Mouse (Mus musculus) myocyte (in vitro differentiated cells): ENCODE measurements around the gene Mrps34.

Experiments
- CEBPB ChIP-seq: IDR thresholded peaks from 2 replicates; pipeline ENCODE4 v1.6.1; 2011; ENCODE audit warnings: mild to moderate bottlenecking, moderate library complexity; ENCODE audit not compliant: poor library complexity, insufficient read depth, severe bottlenecking
- E2F4 ChIP-seq: IDR thresholded peaks from one replicate; pipeline ENCODE4 v1.6.1; 2011; ENCODE audit warnings: mild to moderate bottlenecking, control low read depth, moderate library complexity; ENCODE audit not compliant: insufficient read depth
- MAX ChIP-seq: IDR thresholded peaks from one replicate; pipeline ENCODE4 v1.6.1; 2011; ENCODE audit warnings: low read depth, mild to moderate bottlenecking, control low read depth
- POLR2A ChIP-seq: IDR thresholded peaks from one replicate; pipeline ENCODE4 v1.6.1; 2011; ENCODE audit warnings: low read depth, mild to moderate bottlenecking, control low read depth, moderate library complexity; ENCODE audit not compliant: insufficient read length
- TCF3 ChIP-seq: IDR thresholded peaks from one replicate; pipeline ENCODE4 v1.6.1; 2011; ENCODE audit warnings: low read depth, control low read depth; ENCODE audit not compliant: insufficient read length

- TF ChIP-seq TCF3 (no peak), CEBPB (no peak), POLR2A (no peak), E2F4 (no peak), MAX (no peak)
Observed at GRCm38 (mm10) chr17:24874989-24875388, 19.9 kb upstream of the Mrps34 start.
